Mouse (Mus musculus) cortical plate, adult 2 months (tissue): ENCODE results near the gene Nptxr.
A peak's percentile ranks its signal among the peaks of the same experiment; 100 is the strongest.

Experiments used
- CTCF ChIP-seq: fragments of 200-500 bp; IDR thresholded peaks from 2 replicates; pipeline ENCODE4 v1.5.1; 2011; ENCODE audit warnings: mild to moderate bottlenecking, control low read depth, low read length; ENCODE audit not compliant: insufficient read depth; ENCODE audit errors: extremely low read depth
- POLR2A ChIP-seq: fragments of 200-500 bp; IDR thresholded peaks from 2 replicates; pipeline ENCODE4 v1.6.1; 2011; ENCODE audit warnings: mild to moderate bottlenecking, low read length, control low read depth; ENCODE audit not compliant: insufficient read depth; ENCODE audit errors: extremely low read depth

GRCm38 (mm10) chr15:79828366-79829035 is 23.9 kb upstream of the Nptxr start:
- TF ChIP-seq CTCF = peak; percentile 23; the same call in 1 of the 2 replicates
- TF ChIP-seq POLR2A = peak; percentile 13; the same call in 1 of the 2 replicates
